Mouse (Mus musculus) forebrain, embryonic 15.5 days (tissue): Measurements from ENCODE around the gene Gm17581. TPM values are rescaled to one million over a fixed set of nuclear protein-coding genes. Genes with fewer than 3 reads are reported as not detected.
"Not testable (repeated sequence)": the region's sequence is repeated elsewhere in the genome, so short reads cannot be mapped to it uniquely, and the experiment has no call there.

ENCODE experiments used
- ATAC-seq: fragments of 200-750 bp; cut with Nextera tagmentation; replicated peaks from 2 replicates; pipeline ENCODE4 v1.8.0; 2017; ENCODE audit warnings: mild to moderate bottlenecking, moderate TSS enrichment, moderate library complexity
- H3K27ac ChIP-seq: fragments of 300-500 bp; sonication (generic); replicated peaks from 2 replicates; pipeline ENCODE4 v1.5.1; 2015; ENCODE audit warnings: mild to moderate bottlenecking, inconsistent platforms
- H3K27me3 ChIP-seq: fragments of 300-500 bp; sonication (generic); 2 replicates; pipeline ENCODE4 v1.6.1; 2015; ENCODE audit warnings: inconsistent platforms
- H3K36me3 ChIP-seq: fragments of 300-500 bp; sonication (generic); 2 replicates; pipeline ENCODE4 v1.6.1; 2015; ENCODE audit warnings: mild to moderate bottlenecking, inconsistent platforms
- H3K4me1 ChIP-seq: fragments of 300-500 bp; sonication (generic); 2 replicates; pipeline ENCODE4 v1.6.1; 2015; ENCODE audit warnings: inconsistent platforms
- H3K4me2 ChIP-seq: fragments of 300-500 bp; sonication (generic); replicated peaks from 2 replicates; pipeline ENCODE4 v1.6.1; 2015; ENCODE audit warnings: mild to moderate bottlenecking, inconsistent platforms
- H3K4me3 ChIP-seq: fragments of 300-500 bp; sonication (generic); 2 replicates; pipeline ENCODE4 v1.5.1; 2015; ENCODE audit warnings: mild to moderate bottlenecking, inconsistent platforms
- H3K9ac ChIP-seq: fragments of 300-500 bp; sonication (generic); replicated peaks from 2 replicates; pipeline ENCODE4 v1.6.1; 2015; ENCODE audit warnings: mild to moderate bottlenecking, inconsistent platforms
- H3K9me3 ChIP-seq: fragments of 300-500 bp; sonication (generic); 2 replicates; pipeline ENCODE4 v1.6.1; 2016; ENCODE audit warnings: inconsistent platforms
- WGBS: fragments of 180-500 bp; shearing (Covaris S2); methylation state at CpG from one replicate; pipeline ENCODE4 v1.1.7; 2015; ENCODE audit warnings: mixed read lengths; 5-methylcytosine and 5-hydroxymethylcytosine counted together
- polyA plus RNA-seq: library from polyadenylated mRNA; unstranded; fragments of >200 nt; fragmentation: Nextera tagmentation; extraction: Ambion mirVana; gene quantifications from 2 replicates; pipeline ENCODE4 v1.2.1, GENCODE M21; 2015

The Gm17581 gene
- not detected in 2 replicates for polyA plus RNA-seq

GRCm38 (mm10) chr2:155735766-155736165, at the start of gene Gm17581:
TSS of gene Gm17581 (minus strand) at chr2:155735866.
- not testable (repeated sequence) for ATAC-seq, H3K9ac ChIP-seq, H3K27me3 ChIP-seq, H3K36me3 ChIP-seq, H3K9me3 ChIP-seq, H3K4me1 ChIP-seq, H3K4me3 ChIP-seq, H3K4me2 ChIP-seq, H3K27ac ChIP-seq
- 89% methylated on average over 5 of the region's 5 CpGs for WGBS

DNA sequence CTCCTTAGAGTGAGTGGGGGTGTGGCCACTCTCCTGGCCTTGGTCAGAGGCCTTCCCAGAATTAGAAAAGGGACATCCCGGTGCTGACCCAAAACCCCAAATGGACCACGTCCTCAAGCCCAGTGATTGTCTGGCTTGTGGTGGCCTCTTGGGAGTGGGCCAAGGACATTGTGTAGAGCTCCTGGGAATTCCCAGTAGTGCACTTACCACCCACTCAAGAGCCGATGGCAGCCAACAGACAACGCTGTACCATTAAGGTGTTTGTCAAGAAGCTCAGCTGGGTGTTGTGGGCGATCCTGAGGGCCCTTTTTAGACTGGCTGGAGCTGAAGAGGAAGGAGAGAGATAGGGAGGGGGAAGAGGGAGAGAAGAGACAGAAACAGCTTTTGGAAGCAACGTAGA, 48.9 kb upstream of the Gm17581 start:
- H3K4me3 ChIP-seq = no peak overlapping the region
- no peaks in the 10 kb centered on the region for H3K27me3 ChIP-seq
- peaks cover 2% of the 10 kb centered on the region; the same call in 1 of the 2 replicates for H3K4me1 ChIP-seq
- H3K9ac ChIP-seq = no peak overlapping the region
- WGBS = 80% methylated on average over 6 of the region's 6 CpGs
- no peaks in the 10 kb centered on the region for H3K9me3 ChIP-seq
- no peak overlapping the region for H3K27ac ChIP-seq
- no peaks in the 10 kb centered on the region for H3K36me3 ChIP-seq
- ATAC-seq = no peak
- no peak overlapping the region for H3K4me2 ChIP-seq

DNA sequence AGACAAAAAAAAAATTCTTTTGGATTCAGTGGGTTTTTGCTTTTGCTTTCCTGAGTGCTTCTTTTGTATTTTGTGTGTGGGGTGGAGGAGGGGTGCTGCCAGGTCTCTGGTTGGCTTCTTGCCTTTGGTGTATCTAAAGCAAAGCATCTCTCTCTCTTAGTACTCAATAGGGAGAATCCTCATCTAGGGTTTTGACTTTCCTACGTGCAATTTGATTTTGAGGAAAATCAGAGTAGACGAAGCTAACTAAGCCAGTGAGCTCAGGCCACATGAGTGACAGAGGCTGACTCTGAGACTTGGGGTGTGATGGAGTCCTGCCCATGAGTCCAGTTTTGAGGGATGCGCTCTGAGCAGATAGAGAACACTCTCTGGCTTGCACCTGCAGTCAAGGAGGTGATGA, 43.8 kb upstream of the Gm17581 start:
- 75% methylated on average over 3 of the region's 3 CpGs for WGBS
- Histone ChIP-seq H3K9ac (no peak overlapping the region), H3K27me3 (no peaks in the 10 kb centered on the region; the same call in 1 of the 2 replicates)

DNA sequence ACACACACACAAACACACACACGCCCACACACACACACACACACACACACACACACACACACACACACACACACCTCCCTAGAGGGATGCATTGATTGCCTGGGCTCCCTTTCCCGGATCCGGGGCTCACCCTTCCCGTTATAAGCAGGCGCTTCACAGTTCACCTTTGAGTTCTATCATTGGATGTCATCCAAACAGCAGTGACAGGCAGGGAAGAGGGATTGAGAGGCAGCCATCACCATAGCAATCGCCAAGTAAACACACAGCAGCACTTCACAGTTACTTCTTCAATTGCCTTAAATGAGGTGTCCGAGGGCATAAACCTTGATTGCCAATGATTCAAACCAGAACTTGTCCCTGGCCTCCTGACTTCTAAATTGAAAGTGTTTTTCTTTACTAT, 43.4 kb upstream of the Gm17581 start:
- Histone ChIP-seq H3K9ac (no peak overlapping the region), H3K36me3 (no peaks in the 10 kb centered on the region), H3K9me3 (no peaks in the 10 kb centered on the region), H3K27me3 (peaks cover under 1% of the 10 kb centered on the region; the same call in 1 of the 2 replicates), H3K4me1 (peaks cover 32% of the 10 kb centered on the region), H3K27ac (no peak overlapping the region), H3K4me3 (no peak overlapping the region), H3K4me2 (no peak overlapping the region)
- WGBS = 34% methylated on average over 6 of the region's 7 CpGs
- ATAC-seq = no peak

More for the DNA sequence above, 43.8 kb upstream of the Gm17581 start:
- H3K36me3 ChIP-seq = no peaks in the 10 kb centered on the region
- no peaks in the 10 kb centered on the region for H3K9me3 ChIP-seq
- ATAC-seq = no peak
- H3K4me3 ChIP-seq = no peak overlapping the region
- H3K27ac ChIP-seq = no peak overlapping the region
- H3K4me1 ChIP-seq = peaks cover 32% of the 10 kb centered on the region
- no peak overlapping the region for H3K4me2 ChIP-seq

- no peak for ATAC-seq
- no peaks in the 10 kb centered on the region for H3K36me3 ChIP-seq
- no peak overlapping the region for H3K9ac ChIP-seq
- peaks cover 32% of the 10 kb centered on the region for H3K4me1 ChIP-seq
- no peak overlapping the region for H3K27ac ChIP-seq
- H3K27me3 ChIP-seq = peaks cover 7% of the 10 kb centered on the region; the same call in 1 of the 2 replicates
- no peaks in the 10 kb centered on the region for H3K9me3 ChIP-seq
- WGBS = 61% methylated on average over 6 of the region's 6 CpGs
- no peak overlapping the region for H3K4me3 ChIP-seq
- no peak overlapping the region for H3K4me2 ChIP-seq
Measured at GRCm38 (mm10) chr2:155778004-155778403, 42.3 kb upstream of the Gm17581 start.

- Histone ChIP-seq H3K4me3 (no peak overlapping the region), H3K4me2 (no peak overlapping the region), H3K36me3 (no peaks in the 10 kb centered on the region), H3K27me3 (peaks cover 7% of the 10 kb centered on the region; the same call in 1 of the 2 replicates), H3K9me3 (no peaks in the 10 kb centered on the region), H3K27ac (no peak overlapping the region), H3K4me1 (peaks cover 32% of the 10 kb centered on the region), H3K9ac (no peak overlapping the region)
- whole genome bisulfite sequencing = 79% methylated on average over 4 of the region's 4 CpGs
- ATAC-seq = no peak
Measured at GRCm38 (mm10) chr2:155777688-155777985, 42.0 kb upstream of the Gm17581 start.

DNA sequence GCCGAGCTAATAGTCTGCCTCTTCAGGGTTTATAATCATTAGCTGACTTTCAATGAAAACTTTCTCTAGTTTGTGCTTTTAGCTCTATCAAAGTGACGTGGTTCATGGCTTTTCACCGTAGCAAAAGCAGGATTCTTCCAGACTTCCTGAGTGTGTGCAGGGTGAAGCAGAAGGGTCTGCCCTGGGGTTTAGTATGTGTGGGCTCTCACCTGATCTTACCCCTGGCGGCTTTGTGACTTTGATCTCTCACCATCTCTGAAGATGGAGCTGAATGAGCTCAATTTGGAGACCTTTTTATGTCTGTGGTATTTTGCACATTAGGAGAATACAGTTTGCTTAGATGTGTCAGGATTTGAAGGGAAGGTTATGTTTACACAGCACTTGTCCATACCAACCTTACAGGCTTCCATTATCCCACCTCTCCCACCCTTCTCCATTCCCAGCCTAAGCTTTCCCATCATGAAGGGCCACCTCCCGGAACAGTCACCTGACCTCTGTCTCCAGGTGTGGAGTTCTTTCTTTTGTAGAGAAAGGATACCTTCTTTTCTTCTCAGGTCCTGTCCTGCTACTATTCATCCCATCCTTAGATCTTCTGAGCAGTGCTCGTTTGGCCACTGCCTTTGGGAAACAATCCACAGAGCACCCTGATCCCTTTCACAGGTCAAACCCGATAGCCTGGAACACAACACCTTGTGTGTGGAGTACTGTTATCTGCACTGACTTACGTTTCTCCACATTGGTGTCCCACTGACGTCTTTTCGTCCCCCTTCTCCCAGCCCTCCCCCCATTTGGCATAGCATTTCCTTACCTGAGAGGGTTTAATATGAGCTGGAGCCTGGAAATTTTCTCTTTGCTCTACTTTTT, 41.4 kb upstream of the Gm17581 start:
- no peak overlapping the region for H3K4me3 ChIP-seq
- no peak for ATAC-seq
- peak overlapping the region; percentile 91; the same call in 1 of the 2 replicates for H3K9ac ChIP-seq
- H3K4me1 ChIP-seq = peaks cover 32% of the 10 kb centered on the region
- peak overlapping the region; percentile 62; the same call in 1 of the 2 replicates for H3K4me2 ChIP-seq
- no peaks in the 10 kb centered on the region for H3K36me3 ChIP-seq
- peaks cover 7% of the 10 kb centered on the region; the same call in 1 of the 2 replicates for H3K27me3 ChIP-seq
- WGBS = 66% methylated on average over 10 of the region's 10 CpGs
- H3K27ac ChIP-seq = no peak overlapping the region
- no peaks in the 10 kb centered on the region for H3K9me3 ChIP-seq

DNA sequence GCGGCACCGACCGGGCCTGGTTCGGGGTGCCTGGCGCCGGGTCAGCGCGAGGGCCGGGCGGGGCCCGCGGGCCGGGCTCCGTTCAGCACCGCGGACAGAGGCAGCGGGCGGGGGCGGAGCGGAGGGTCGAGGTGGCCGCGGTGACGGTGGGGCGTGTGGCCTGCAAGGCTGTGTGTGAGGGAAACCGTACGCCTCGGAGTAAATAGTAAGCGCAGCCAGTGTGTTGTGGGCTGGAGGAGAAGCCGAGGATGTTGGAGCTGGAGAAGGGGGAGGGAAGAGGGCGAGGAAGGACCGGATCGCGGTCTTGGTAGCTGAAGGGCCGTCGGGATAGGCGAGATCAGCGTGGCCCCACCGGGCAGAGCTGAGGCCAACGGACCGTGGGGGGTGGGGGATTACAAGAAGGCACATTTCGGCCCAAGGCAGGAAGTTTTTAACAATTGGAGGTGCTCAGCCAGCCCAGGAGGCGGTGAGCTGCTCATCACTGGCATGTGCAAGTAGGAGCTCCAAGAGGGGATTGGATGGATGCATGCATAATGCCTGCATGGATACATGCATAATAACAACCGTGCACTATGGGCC, 40.1 kb upstream of the Gm17581 start:
- H3K36me3 ChIP-seq = no peaks in the 10 kb centered on the region
- peaks cover 32% of the 10 kb centered on the region for H3K4me1 ChIP-seq
- peaks cover 7% of the 10 kb centered on the region; the same call in 1 of the 2 replicates for H3K27me3 ChIP-seq
- peak overlapping the region; percentile 84 for H3K27ac ChIP-seq
- ATAC-seq = peak; percentile 82
- H3K4me3 ChIP-seq = peak overlapping the region; percentile 90
- H3K4me2 ChIP-seq = peak overlapping the region; percentile 62
- H3K9ac ChIP-seq = peak overlapping the region; percentile 91
- under 1% methylated on average over 44 of the region's 44 CpGs for WGBS
- no peaks in the 10 kb centered on the region for H3K9me3 ChIP-seq

DNA sequence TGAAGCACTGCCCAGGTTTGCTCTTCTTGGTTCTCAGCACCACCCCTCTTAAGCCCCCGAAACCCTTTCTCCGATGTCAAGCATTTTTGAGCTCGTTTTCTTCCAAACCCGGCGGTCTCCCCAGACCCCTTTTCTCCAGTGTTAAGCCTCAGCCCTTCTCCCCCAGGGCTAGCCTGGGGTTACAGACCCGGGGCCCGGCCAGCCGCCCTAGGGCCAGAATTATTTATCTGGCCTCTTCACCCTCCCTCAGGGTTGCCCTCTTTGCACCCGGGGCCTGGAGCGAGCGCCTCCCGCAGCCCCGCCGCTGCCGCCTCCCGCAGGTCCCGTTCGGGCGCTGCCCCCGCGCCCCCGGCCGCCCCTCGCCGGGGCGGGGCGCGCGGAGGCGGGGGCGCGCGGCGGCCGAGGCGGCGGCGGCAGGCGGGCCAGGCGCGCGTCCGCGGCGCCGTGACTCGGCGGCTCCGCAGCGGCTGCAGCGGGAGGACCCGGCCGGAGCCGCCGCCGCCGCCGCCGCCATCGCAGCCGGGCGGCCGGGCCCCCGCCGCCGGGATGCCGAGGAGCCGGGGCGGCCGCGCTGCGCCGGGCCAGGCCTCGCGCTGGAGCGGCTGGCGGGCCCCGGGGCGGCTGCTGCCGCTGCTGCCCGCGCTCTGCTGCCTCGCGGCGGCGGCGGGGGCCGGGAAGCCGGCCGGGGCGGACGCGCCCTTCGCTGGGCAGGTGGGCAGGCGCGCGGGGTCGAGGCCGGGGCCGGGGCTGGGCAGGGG, 39.4 kb upstream of the Gm17581 start, which contains the start of gene Mmp24:
Gene Mmp24, plus strand, starts transcription at position 416 of the 758 bp plus-strand sequence.
- Histone ChIP-seq H3K27me3 (peaks cover 7% of the 10 kb centered on the region; the same call in 1 of the 2 replicates), H3K4me1 (peaks cover 32% of the 10 kb centered on the region), H3K9ac (peak within 1 kb of the TSS; percentile 91), H3K36me3 (no peaks in the 10 kb centered on the region), H3K27ac (peak within 1 kb of the TSS; percentile 84), H3K9me3 (no peaks in the 10 kb centered on the region), H3K4me3 (peak within 1 kb of the TSS; percentile 90), H3K4me2 (peak within 1 kb of the TSS; percentile 62)
- WGBS = 1% methylated on average over 66 of the region's 100 CpGs
- ATAC-seq = no peak

- Histone ChIP-seq H3K4me1 (peaks cover 28% of the 10 kb centered on the region), H3K27ac (no peak overlapping the region), H3K36me3 (no peaks in the 10 kb centered on the region), H3K4me2 (peak overlapping the region; percentile 61), H3K9me3 (no peaks in the 10 kb centered on the region), H3K27me3 (peaks cover 7% of the 10 kb centered on the region; the same call in 1 of the 2 replicates), H3K9ac (peak overlapping the region; percentile 91; the same call in 1 of the 2 replicates), H3K4me3 (peak overlapping the region; percentile 90)
- 62% methylated on average over 11 of the region's 11 CpGs for WGBS
- no peak for ATAC-seq
Measured at GRCm38 (mm10) chr2:155774261-155774926, 38.7 kb upstream of the Gm17581 start.

- H3K9me3 ChIP-seq = no peaks in the 10 kb centered on the region
- H3K4me2 ChIP-seq = no peak overlapping the region
- H3K36me3 ChIP-seq = no peaks in the 10 kb centered on the region
- no peak overlapping the region for H3K27ac ChIP-seq
- no peak for ATAC-seq
- no peak overlapping the region for H3K4me3 ChIP-seq
- no peak overlapping the region for H3K9ac ChIP-seq
- 66% methylated on average over 4 of the region's 4 CpGs for WGBS
- H3K27me3 ChIP-seq = peaks cover 7% of the 10 kb centered on the region; the same call in 1 of the 2 replicates
- H3K4me1 ChIP-seq = peaks cover 25% of the 10 kb centered on the region
Measured at GRCm38 (mm10) chr2:155773664-155774063, 38.0 kb upstream of the Gm17581 start.
